Mouse (Mus musculus) ES-Bruce4 (cell line): Measurements from ENCODE around the gene Efna1. TPM values are rescaled to one million over a fixed set of nuclear protein-coding genes. Genes with fewer than 3 reads are reported as not detected.

ENCODE experiments used
- H3K27ac ChIP-seq: 2 replicates; pipeline ENCODE4 v1.5.1; 2012; ENCODE audit warnings: low read length, inconsistent platforms; ENCODE audit not compliant: insufficient read depth
- H3K27me3 ChIP-seq: 2 replicates; pipeline ENCODE4 v1.6.1; 2012; ENCODE audit warnings: mild to moderate bottlenecking, low read length, inconsistent platforms; ENCODE audit not compliant: control insufficient read depth, poor library complexity, insufficient read depth, severe bottlenecking
- H3K36me3 ChIP-seq: 2 replicates; pipeline ENCODE4 v1.6.1; 2012; ENCODE audit warnings: inconsistent platforms, mild to moderate bottlenecking, low read length, moderate library complexity; ENCODE audit not compliant: control insufficient read depth, poor library complexity, insufficient read depth, severe bottlenecking
- H3K4me1 ChIP-seq: one replicate; pipeline ENCODE4 v1.8.1; 2011; ENCODE audit warnings: low read length; ENCODE audit not compliant: control insufficient read depth, insufficient read depth
- H3K4me3 ChIP-seq: 2 replicates; pipeline ENCODE4 v1.5.1; 2011; ENCODE audit warnings: low read depth, mild to moderate bottlenecking, low read length
- H3K9ac ChIP-seq: 2 replicates; pipeline ENCODE4 v1.6.1; 2012; ENCODE audit warnings: low read depth, mild to moderate bottlenecking, inconsistent platforms; ENCODE audit not compliant: poor library complexity, severe bottlenecking
- H3K9me3 ChIP-seq: replicated peaks from 2 replicates; pipeline ENCODE4 v1.6.1; 2012; ENCODE audit warnings: mild to moderate bottlenecking, low read length, inconsistent platforms; ENCODE audit not compliant: control insufficient read depth, poor library complexity, insufficient read depth, severe bottlenecking
- CTCF ChIP-seq: IDR thresholded peaks from one replicate; pipeline ENCODE4 v1.8.1; 2011; ENCODE audit warnings: low read depth, low read length
- EP300 ChIP-seq: IDR thresholded peaks from 2 replicates; pipeline ENCODE4 v1.6.1; 2011; ENCODE audit warnings: low read depth, low read length; ENCODE audit not compliant: insufficient read depth
- POLR2A ChIP-seq: IDR thresholded peaks from one replicate; pipeline ENCODE4 v1.8.1; 2011; ENCODE audit warnings: low read length; ENCODE audit not compliant: insufficient read depth
- polyA plus RNA-seq: library from polyadenylated mRNA; stranded (reverse); fragments of >200 nt; gene quantifications from 2 replicates; pipeline ENCODE4 v1.2.4, GENCODE M21; 2011; ENCODE audit warnings: low read depth; ENCODE audit not compliant: missing spikeins, insufficient read depth, insufficient read length

Gene Efna1
- polyA plus RNA-seq, 1 experiment = 8.3 TPM

DNA sequence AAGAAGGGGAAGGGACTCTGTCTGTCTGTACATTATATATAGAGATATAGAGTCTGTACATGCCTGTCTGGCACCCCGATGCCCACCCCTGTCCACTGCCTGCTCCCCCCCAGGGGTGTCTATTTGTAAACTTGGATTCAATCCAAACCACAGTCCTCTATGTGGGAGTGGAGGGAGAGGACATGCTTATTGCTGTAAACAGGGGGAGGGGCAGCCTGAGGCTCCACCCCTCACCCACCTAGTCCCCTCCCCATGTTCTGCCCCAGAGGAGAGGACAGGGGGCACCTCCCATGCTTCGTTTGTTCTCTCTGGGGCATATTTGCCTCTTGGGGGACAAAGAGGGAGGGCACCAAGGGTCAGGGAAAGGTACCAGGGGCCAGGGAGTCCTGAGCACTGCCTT, 33.8 kb upstream of the Efna1 start:
- no peaks in the 10 kb centered on the region for H3K36me3 ChIP-seq

DNA sequence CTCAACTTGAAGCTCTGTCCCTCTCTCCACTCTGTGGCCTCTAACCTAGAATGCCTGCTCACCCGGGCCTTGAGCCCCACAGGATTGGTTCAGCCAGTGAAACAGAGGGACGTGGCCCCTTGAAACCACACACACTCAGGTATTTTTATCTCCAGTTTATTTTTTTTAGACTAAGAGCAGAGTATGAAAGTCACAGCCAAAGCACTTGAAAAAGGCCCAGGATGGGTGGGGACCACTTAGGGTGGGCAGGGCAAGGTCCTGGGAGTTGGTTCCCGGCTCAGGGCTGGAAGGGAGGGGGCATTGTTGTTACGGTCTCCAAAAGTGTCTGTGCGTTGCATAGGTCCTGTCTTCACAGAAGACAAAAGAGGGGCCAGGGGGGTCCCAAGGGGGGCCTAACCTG, 33.4 kb upstream of the Efna1 start:
- H3K4me3 ChIP-seq = no peak overlapping the region
- no peaks in the 10 kb centered on the region for H3K4me1 ChIP-seq
- H3K27ac ChIP-seq = 0 out of 2 replicates have a peak overlapping the region, but pooled peaks have one; percentile 42
- H3K36me3 ChIP-seq = no peaks in the 10 kb centered on the region
- 0 out of 2 replicates have a peak overlapping the region, but pooled peaks have one; percentile 53 for H3K9ac ChIP-seq
- no peaks in the 10 kb centered on the region for H3K9me3 ChIP-seq
- TF ChIP-seq CTCF (no peak), POLR2A (no peak), EP300 (no peak)
- H3K27me3 ChIP-seq = no peaks in the 10 kb centered on the region; the same call in none of the 2 replicates

More for the DNA sequence above, 33.8 kb upstream of the Efna1 start:
- Histone ChIP-seq H3K27me3 (peaks cover 4% of the 10 kb centered on the region), H3K4me1 (no peaks in the 10 kb centered on the region), H3K27ac (no peak overlapping the region), H3K9me3 (no peaks in the 10 kb centered on the region), H3K9ac (peak overlapping the region; percentile 53; the same call in 1 of the 2 replicates), H3K4me3 (peak overlapping the region; percentile 71)
- TF ChIP-seq CTCF = no peak
- no peak for TF ChIP-seq POLR2A
- TF ChIP-seq EP300 = no peak

DNA sequence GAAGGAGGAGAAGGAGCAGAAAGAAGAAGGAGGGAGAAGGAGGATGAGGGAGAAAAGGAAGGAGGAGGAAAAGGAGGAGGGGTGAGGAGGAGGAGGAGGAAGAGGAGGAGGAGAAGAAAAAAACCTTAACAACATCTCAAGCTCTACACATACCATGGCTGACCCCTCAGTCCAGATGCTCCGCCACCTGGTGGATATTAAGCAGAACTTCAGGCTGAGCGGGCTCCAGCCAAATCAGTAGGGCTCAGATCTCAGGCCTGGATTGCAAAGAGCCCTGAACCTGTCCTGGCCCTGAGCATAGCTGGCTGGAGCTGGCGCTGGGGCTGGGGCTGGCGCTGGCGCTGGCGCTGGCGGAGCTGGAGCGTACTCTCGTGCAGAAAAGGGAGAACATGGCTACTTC, 27.1 kb upstream of the Efna1 start:
- Histone ChIP-seq H3K27ac (no peak overlapping the region), H3K27me3 (no peaks in the 10 kb centered on the region), H3K4me3 (no peak overlapping the region), H3K36me3 (no peaks in the 10 kb centered on the region), H3K4me1 (no peaks in the 10 kb centered on the region), H3K9ac (no peak overlapping the region), H3K9me3 (no peaks in the 10 kb centered on the region)
- TF ChIP-seq EP300 (no peak), POLR2A (no peak), CTCF (peak; percentile 84)

DNA sequence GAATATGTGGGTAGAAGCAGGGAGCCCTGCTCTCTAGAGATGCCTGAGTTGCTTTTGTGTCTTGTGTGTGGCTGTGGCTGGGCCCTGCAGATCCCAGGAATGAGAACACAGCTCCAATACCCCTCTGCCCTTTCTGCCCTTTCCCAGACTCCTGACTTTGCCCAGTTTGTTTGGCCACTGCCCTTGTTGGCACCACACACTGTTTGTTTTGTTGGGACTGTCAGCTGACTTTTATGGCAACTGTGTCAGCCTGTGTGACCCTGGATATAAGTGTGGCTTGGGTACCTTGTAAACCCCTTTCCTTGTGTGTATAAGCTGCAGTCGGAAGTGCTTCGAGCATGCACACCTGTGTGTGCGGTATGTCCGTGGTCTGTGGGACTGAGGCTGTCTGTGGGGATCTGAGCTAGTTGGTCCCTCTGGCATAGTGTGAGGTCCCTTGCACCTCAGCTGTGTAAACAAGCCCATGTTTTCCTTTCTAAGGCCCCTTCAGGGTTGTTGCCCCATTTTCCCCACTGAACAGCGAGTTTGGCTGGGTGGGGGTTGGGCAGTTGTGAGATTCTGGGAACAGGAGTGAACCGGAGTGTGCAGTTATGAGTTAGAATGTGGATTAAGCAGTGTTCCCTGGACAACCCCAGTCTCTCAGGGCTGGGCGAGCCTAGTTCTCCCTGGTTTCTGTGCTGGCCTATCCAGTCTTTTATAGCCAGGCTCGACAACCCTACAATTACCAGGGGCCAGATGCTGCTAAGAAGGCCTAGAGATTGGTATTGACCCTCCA, 24.8 kb upstream of the Efna1 start:
- Histone ChIP-seq H3K9ac (no peak overlapping the region), H3K36me3 (no peaks in the 10 kb centered on the region), H3K4me3 (no peak overlapping the region), H3K27me3 (no peaks in the 10 kb centered on the region), H3K27ac (no peak overlapping the region), H3K4me1 (no peaks in the 10 kb centered on the region), H3K9me3 (no peaks in the 10 kb centered on the region)
- no peak for TF ChIP-seq POLR2A
- TF ChIP-seq CTCF = no peak
- TF ChIP-seq EP300 = no peak

DNA sequence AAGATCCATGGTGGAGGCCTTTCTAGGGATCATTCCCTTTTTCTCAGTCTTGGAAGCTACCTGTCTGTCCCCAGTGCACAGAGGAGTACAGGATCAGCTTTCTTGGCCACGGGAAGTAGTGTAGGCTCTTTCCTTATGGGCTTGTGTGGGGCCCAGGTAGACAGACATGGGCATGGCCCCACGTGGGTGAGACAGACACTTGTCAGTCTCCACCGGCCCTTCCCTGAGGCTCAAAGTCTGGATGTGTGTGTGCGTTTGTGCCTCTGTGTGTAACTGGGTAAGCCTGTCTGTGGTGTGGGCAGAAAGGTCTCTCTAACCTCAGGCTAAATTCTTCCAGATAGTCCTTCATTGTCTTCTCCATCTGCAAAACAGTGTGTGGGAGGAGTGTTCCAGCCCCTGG, 24.2 kb upstream of the Efna1 start:
- no peaks in the 10 kb centered on the region for H3K27me3 ChIP-seq
- no peaks in the 10 kb centered on the region for H3K4me1 ChIP-seq
- no peak for TF ChIP-seq EP300
- TF ChIP-seq CTCF = no peak
- no peak for TF ChIP-seq POLR2A
- H3K9ac ChIP-seq = no peak overlapping the region
- H3K4me3 ChIP-seq = no peak overlapping the region
- H3K27ac ChIP-seq = no peak overlapping the region
- no peaks in the 10 kb centered on the region for H3K36me3 ChIP-seq
- H3K9me3 ChIP-seq = no peaks in the 10 kb centered on the region

DNA sequence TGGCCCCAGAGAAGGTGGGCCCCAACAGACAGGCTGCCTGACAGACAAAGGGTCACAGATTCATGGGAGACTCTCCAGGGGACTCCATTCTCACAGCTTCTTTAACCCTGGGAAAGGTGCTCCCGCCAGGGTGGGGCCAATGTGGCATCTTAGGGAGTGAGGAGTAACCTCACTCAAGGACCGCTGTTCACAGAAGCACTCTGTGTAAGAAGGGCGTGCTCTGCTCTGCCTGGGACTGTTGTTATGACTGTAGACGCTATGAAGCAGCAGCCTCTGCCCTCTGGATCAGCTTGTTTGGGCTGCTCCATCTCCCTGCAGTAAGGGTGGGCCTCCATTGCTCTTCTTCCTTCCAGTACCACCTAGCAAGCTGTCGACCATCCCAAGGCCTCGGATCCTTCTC, 23.5 kb upstream of the Efna1 start:
- no peaks in the 10 kb centered on the region for H3K27me3 ChIP-seq
- TF ChIP-seq EP300 (no peak), CTCF (no peak), POLR2A (no peak)
- no peak overlapping the region for H3K9ac ChIP-seq
- no peaks in the 10 kb centered on the region for H3K4me1 ChIP-seq
- H3K27ac ChIP-seq = no peak overlapping the region
- H3K4me3 ChIP-seq = no peak overlapping the region
- H3K9me3 ChIP-seq = no peaks in the 10 kb centered on the region
- H3K36me3 ChIP-seq = no peaks in the 10 kb centered on the region
